Mouse (Mus musculus) liver, embryonic 15.5 days (tissue): ENCODE data around the gene Adgrl3. TPM values are rescaled to one million over a fixed set of nuclear protein-coding genes. Genes with fewer than 3 reads are reported as not detected.

ENCODE experiments used
- ATAC-seq: fragments of 200-750 bp; cut with Nextera tagmentation; 2 replicates; pipeline ENCODE4 v1.8.0; 2017; ENCODE audit warnings: moderate number of reproducible peaks, mild to moderate bottlenecking, moderate library complexity; ENCODE audit not compliant: insufficient read depth
- H3K27ac ChIP-seq: fragments of 300-500 bp; sonication (generic); replicated peaks from 2 replicates; pipeline ENCODE4 v1.5.1; 2015; ENCODE audit warnings: mild to moderate bottlenecking, inconsistent platforms
- H3K27me3 ChIP-seq: fragments of 300-500 bp; sonication (generic); 2 replicates; pipeline ENCODE4 v1.6.1; 2015; ENCODE audit warnings: mild to moderate bottlenecking, inconsistent platforms
- H3K36me3 ChIP-seq: fragments of 300-500 bp; sonication (generic); replicated peaks from 2 replicates; pipeline ENCODE4 v1.6.1; 2015; ENCODE audit warnings: moderate library complexity, mild to moderate bottlenecking, inconsistent platforms
- H3K4me1 ChIP-seq: fragments of 300-500 bp; sonication (generic); replicated peaks from 2 replicates; pipeline ENCODE4 v1.6.1; 2015; ENCODE audit warnings: inconsistent platforms
- H3K4me2 ChIP-seq: fragments of 300-500 bp; sonication (generic); 2 replicates; pipeline ENCODE4 v1.6.1; 2015; ENCODE audit warnings: moderate library complexity, mild to moderate bottlenecking, inconsistent platforms
- H3K4me3 ChIP-seq: fragments of 300-500 bp; sonication (generic); replicated peaks from 2 replicates; pipeline ENCODE4 v1.5.1; 2015; ENCODE audit warnings: mild to moderate bottlenecking, inconsistent platforms
- H3K9ac ChIP-seq: fragments of 300-500 bp; sonication (generic); 2 replicates; pipeline ENCODE4 v1.6.1; 2015; ENCODE audit warnings: moderate library complexity, mild to moderate bottlenecking, inconsistent platforms
- H3K9me3 ChIP-seq: fragments of 300-500 bp; sonication (generic); replicated peaks from 2 replicates; pipeline ENCODE4 v1.6.1; 2016; ENCODE audit warnings: inconsistent platforms
- WGBS: fragments of 180-500 bp; shearing (Covaris S2); methylation state at CpG from one replicate; pipeline ENCODE4 v1.1.7; 2015; ENCODE audit warnings: mixed read lengths; ENCODE audit not compliant: insufficient replicate concordance; 5-methylcytosine and 5-hydroxymethylcytosine counted together
- polyA plus RNA-seq: library from polyadenylated mRNA; unstranded; fragments of >200 nt; fragmentation: Nextera tagmentation; extraction: Ambion mirVana; gene quantifications from 2 replicates; pipeline ENCODE4 v1.2.1, GENCODE M21; 2015

Gene Adgrl3
- polyA plus RNA-seq, 1 experiment from 2014 or later = 0.84 TPM

- Histone ChIP-seq H3K4me2 (no peak overlapping the region), H3K27ac (no peak overlapping the region), H3K4me3 (no peak overlapping the region), H3K27me3 (no peaks in the 10 kb centered on the region), H3K9ac (no peak overlapping the region), H3K4me1 (no peaks in the 10 kb centered on the region), H3K36me3 (no peaks in the 10 kb centered on the region), H3K9me3 (no peaks in the 10 kb centered on the region)
- WGBS = 58% methylated on average over 5 of the region's 5 CpGs
- no peak for ATAC-seq
These were observed 228.8 kb downstream of the Adgrl3 start for GRCm38 (mm10) chr5:81248724-81249123.

GRCm38 (mm10) chr5:81256091-81256490 is 236.2 kb downstream of the Adgrl3 start:
- H3K4me2 ChIP-seq = no peak overlapping the region
- ATAC-seq = no peak
- no peak overlapping the region for H3K9ac ChIP-seq
- no peaks in the 10 kb centered on the region for H3K27me3 ChIP-seq
- no peak overlapping the region for H3K4me3 ChIP-seq
- H3K9me3 ChIP-seq = no peaks in the 10 kb centered on the region
- H3K27ac ChIP-seq = no peak overlapping the region
- no peaks in the 10 kb centered on the region for H3K4me1 ChIP-seq
- 69% methylated on average over 3 of the region's 3 CpGs for WGBS
- no peaks in the 10 kb centered on the region for H3K36me3 ChIP-seq

GRCm38 (mm10) chr5:81269689-81270088 is 249.8 kb downstream of the Adgrl3 start:
- Histone ChIP-seq H3K9me3 (no peaks in the 10 kb centered on the region), H3K9ac (no peak overlapping the region), H3K4me2 (no peak overlapping the region)

GRCm38 (mm10) chr5:81275346-81276047 is 255.6 kb downstream of the Adgrl3 start:
- Histone ChIP-seq H3K4me1 (no peaks in the 10 kb centered on the region), H3K9me3 (no peaks in the 10 kb centered on the region), H3K9ac (no peak overlapping the region), H3K4me2 (no peak overlapping the region), H3K27me3 (no peaks in the 10 kb centered on the region), H3K36me3 (no peaks in the 10 kb centered on the region), H3K4me3 (no peak overlapping the region), H3K27ac (no peak overlapping the region)
- 48% methylated on average over 6 of the region's 6 CpGs for WGBS
- no peak for ATAC-seq

More at GRCm38 (mm10) chr5:81269689-81270088, 249.8 kb downstream of the Adgrl3 start:
- WGBS = 69% methylated on average over 3 of the region's 3 CpGs
- ATAC-seq = no peak
- no peaks in the 10 kb centered on the region for H3K36me3 ChIP-seq
- no peak overlapping the region for H3K27ac ChIP-seq
- H3K27me3 ChIP-seq = no peaks in the 10 kb centered on the region
- no peak overlapping the region for H3K4me3 ChIP-seq
- H3K4me1 ChIP-seq = no peaks in the 10 kb centered on the region

- Histone ChIP-seq H3K4me2 (no peak overlapping the region), H3K9ac (no peak overlapping the region), H3K36me3 (no peaks in the 10 kb centered on the region), H3K9me3 (no peaks in the 10 kb centered on the region), H3K27me3 (no peaks in the 10 kb centered on the region), H3K4me1 (no peaks in the 10 kb centered on the region), H3K4me3 (no peak overlapping the region), H3K27ac (no peak overlapping the region)
- ATAC-seq = no peak
- 31% methylated on average over 2 of the region's 2 CpGs for WGBS
These were observed 259.3 kb downstream of the Adgrl3 start for GRCm38 (mm10) chr5:81279246-81279645.

GRCm38 (mm10) chr5:81285643-81286042 is 265.7 kb downstream of the Adgrl3 start:
- H3K27me3 ChIP-seq = no peaks in the 10 kb centered on the region
- no peaks in the 10 kb centered on the region for H3K9me3 ChIP-seq

GRCm38 (mm10) chr5:81301874-81302273 is 281.9 kb downstream of the Adgrl3 start:
- H3K27me3 ChIP-seq = no peaks in the 10 kb centered on the region
- no peak overlapping the region for H3K4me2 ChIP-seq
- no peaks in the 10 kb centered on the region for H3K4me1 ChIP-seq
- H3K36me3 ChIP-seq = no peaks in the 10 kb centered on the region
- no peak overlapping the region for H3K27ac ChIP-seq
- H3K9ac ChIP-seq = no peak overlapping the region
- H3K4me3 ChIP-seq = no peak overlapping the region
- ATAC-seq = no peak
- no peaks in the 10 kb centered on the region for H3K9me3 ChIP-seq

More at GRCm38 (mm10) chr5:81285643-81286042, 265.7 kb downstream of the Adgrl3 start:
- H3K4me2 ChIP-seq = no peak overlapping the region
- no peaks in the 10 kb centered on the region for H3K4me1 ChIP-seq
- no peak for ATAC-seq
- 19% methylated on average over 1 of the region's 1 CpGs for WGBS
- no peak overlapping the region for H3K4me3 ChIP-seq
- no peak overlapping the region for H3K27ac ChIP-seq
- H3K36me3 ChIP-seq = no peaks in the 10 kb centered on the region
- H3K9ac ChIP-seq = no peak overlapping the region

- Histone ChIP-seq H3K4me3 (no peak overlapping the region), H3K4me1 (no peaks in the 10 kb centered on the region), H3K36me3 (no peaks in the 10 kb centered on the region), H3K27me3 (no peaks in the 10 kb centered on the region), H3K4me2 (no peak overlapping the region), H3K27ac (no peak overlapping the region), H3K9me3 (no peaks in the 10 kb centered on the region), H3K9ac (no peak overlapping the region)
- 77% methylated on average over 3 of the region's 3 CpGs for WGBS
- no peak for ATAC-seq
These were observed 297.6 kb downstream of the Adgrl3 start for GRCm38 (mm10) chr5:81317406-81318112.

GRCm38 (mm10) chr5:81321276-81321934 is 301.5 kb downstream of the Adgrl3 start:
- WGBS = 73% methylated on average over 2 of the region's 2 CpGs
- no peak overlapping the region for H3K27ac ChIP-seq
- ATAC-seq = no peak
- no peaks in the 10 kb centered on the region for H3K4me1 ChIP-seq
- H3K36me3 ChIP-seq = no peaks in the 10 kb centered on the region
- no peaks in the 10 kb centered on the region for H3K9me3 ChIP-seq
- no peaks in the 10 kb centered on the region for H3K27me3 ChIP-seq
- no peak overlapping the region for H3K9ac ChIP-seq
- no peak overlapping the region for H3K4me3 ChIP-seq
- H3K4me2 ChIP-seq = no peak overlapping the region

- no peaks in the 10 kb centered on the region for H3K9me3 ChIP-seq
- no peak overlapping the region for H3K27ac ChIP-seq
- no peak overlapping the region for H3K4me2 ChIP-seq
- H3K36me3 ChIP-seq = no peaks in the 10 kb centered on the region
- no peak overlapping the region for H3K4me3 ChIP-seq
- H3K27me3 ChIP-seq = no peaks in the 10 kb centered on the region
- no peaks in the 10 kb centered on the region for H3K4me1 ChIP-seq
- no peak overlapping the region for H3K9ac ChIP-seq
- ATAC-seq = no peak
- 64% methylated on average over 4 of the region's 4 CpGs for WGBS
These were observed 302.1 kb downstream of the Adgrl3 start for GRCm38 (mm10) chr5:81322064-81322463.

GRCm38 (mm10) chr5:81326916-81327315 is 307.0 kb downstream of the Adgrl3 start:
- no peak for ATAC-seq
- no peaks in the 10 kb centered on the region for H3K27me3 ChIP-seq
- H3K4me3 ChIP-seq = no peak overlapping the region
- WGBS = 43% methylated on average over 4 of the region's 4 CpGs
- H3K27ac ChIP-seq = no peak overlapping the region
- no peaks in the 10 kb centered on the region for H3K9me3 ChIP-seq
- H3K4me2 ChIP-seq = no peak overlapping the region
- H3K4me1 ChIP-seq = no peaks in the 10 kb centered on the region
- H3K36me3 ChIP-seq = no peaks in the 10 kb centered on the region
- H3K9ac ChIP-seq = no peak overlapping the region
